Mouse (Mus musculus) layer of hippocampus, adult 9-10 months (tissue): ENCODE results near the gene Wdsub1.
"Not testable (repeated sequence)": the region's sequence is repeated elsewhere in the genome, so short reads cannot be mapped to it uniquely, and the experiment has no call there.

ENCODE experiments used
- DNase-seq: peaks from one replicate; pipeline ENCODE4 v3.0.0; 2022; ENCODE audit warnings: low spot score

The Wdsub1 gene

DNA sequence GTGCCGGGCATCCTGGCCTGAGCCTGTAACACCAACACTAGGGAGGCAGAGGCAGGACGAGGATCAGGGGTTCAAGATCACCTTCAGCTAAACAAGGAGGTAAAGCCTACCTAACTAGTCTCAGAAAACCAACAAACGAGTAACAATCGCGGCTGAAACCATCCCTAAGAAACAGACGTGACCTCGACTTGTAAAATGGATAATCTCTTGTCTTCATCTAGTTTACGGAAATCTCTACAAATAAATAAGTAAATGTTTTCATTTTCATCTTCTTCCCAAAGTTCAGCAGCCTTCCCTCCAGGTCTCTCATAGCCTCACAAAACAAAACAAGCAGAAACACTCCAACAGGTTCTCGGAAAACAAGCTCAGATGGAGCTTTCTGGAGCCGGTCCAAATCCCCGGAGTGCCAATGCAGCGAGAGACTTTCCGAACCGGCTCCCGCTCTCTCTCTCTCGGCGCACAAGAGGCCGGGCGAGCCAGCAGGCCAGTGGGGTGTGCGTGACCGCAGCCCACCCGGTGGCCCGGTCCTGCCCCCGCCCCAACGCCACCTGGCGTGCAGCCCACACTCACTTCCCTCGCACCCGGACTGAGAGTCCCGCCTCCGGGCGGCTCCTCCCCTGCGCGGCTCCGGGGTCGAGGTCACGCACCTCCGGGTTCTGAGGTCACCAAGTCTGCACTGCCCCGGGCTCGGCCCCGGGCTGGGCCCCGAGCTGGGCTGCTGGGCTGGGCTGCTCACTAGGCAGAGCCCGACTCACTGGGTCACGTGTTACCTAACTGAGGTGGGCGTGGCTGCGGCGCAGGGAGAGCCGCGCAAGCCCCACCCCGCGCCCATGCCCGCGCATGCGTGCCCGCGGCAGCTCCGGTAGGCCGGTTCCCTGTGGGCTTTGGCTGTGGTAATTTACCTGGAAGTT lies at the start of gene Wdsub1:
TSS of gene Wdsub1 (minus strand) at position 761 of the 911 bp plus-strand sequence.
- DNase-seq = peak; percentile 78

DNA sequence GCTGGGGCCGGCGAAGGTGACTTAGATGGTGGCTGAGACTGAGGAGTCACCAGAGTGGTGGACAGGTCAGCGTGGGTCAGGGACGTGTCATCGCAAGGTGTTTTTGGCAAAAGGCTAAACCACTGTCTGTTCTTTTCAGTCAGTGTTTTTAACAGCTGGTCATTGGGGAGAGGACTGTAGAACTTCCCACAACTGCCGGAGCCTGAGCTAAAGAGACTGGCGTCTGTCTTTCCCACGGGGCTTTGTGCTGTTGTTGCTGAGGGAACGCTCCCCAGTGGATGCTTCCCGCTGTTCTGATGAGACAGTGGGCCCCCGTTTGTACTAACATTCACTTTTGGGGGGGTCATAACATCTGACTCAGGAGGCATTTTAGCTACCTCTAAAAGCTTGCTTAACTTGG lies 31.2 kb upstream of the Wdsub1 start:
- DNase-seq = no peak

DNA sequence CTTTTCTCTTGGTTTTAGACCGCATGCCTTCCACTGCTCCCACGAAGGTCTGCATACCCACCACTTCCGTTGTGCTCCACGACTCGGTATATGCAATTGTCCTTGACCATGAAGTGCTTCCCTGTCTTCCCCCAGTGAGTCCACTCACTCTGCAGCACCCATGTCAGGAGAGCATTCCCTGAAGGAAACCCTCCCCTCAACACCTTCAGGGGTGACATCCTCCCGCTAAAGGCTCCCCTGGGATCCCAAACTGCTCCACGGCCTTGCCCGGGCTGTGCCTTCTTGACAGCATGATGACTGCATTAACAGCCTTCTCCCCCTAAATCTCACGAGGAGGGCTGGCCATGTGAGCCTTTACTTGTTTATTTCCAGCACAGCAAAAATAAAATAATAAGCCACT lies 25.7 kb upstream of the Wdsub1 start:
- DNase-seq = no peak

DNA sequence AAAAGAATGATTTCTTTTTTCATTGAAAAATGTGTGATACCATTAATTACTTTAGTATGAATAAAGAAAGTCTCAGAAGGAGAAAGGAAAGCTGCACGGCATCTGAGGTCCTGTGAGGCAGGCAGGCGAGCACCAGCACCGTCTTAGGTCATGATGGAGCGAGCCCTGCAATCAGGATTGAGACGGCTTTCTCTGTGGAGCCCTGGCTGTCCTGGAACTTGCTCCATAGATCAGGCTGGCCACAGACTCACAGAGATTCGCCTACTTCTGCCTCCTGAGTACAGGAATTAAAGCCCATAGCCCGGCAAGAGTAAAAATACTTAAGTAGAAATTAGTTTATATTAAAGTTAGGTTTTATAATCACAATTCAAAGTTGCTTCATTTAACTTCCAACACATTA lies 21.6 kb upstream of the Wdsub1 start:
- DNase-seq = no peak

DNA sequence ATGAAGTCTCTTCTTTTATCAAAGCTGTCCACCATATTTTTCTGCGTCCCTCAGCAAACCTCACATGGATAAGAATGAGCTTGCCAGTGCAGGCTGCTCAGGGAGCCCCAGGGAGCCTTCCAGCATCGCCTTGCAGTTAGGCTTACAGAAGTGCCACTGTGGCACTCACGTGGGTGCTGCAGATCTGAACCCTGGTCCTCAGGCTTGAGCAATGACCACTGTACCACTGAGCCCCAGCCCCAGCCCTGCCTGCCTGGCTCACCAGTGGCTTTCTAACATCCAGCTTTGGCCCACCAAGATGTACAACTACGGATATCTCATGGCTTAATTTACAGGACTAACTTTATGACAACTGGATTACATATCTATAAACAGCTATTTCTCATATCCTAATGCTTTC lies 16.3 kb upstream of the Wdsub1 start:
- DNase-seq = no peak

DNA sequence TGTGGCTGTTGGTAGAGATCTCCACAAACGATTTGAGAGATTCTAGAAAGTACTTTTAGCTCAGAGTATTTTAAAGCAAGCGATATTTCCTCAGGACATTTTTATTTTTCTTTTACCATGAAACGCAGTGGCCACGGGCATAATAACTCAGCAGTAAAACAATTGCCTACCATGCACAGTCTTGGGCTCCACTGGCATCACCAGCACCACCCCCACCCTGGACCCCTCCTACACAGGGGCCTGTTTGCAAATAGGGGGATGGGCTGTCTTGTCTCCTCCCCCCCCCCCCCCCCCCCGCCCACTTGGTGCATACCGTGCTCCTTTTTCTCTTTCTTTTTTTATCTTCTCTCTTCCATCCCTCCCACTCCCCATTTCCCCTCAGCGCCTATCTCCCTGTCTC lies 15.7 kb upstream of the Wdsub1 start:
- no peak for DNase-seq

DNA sequence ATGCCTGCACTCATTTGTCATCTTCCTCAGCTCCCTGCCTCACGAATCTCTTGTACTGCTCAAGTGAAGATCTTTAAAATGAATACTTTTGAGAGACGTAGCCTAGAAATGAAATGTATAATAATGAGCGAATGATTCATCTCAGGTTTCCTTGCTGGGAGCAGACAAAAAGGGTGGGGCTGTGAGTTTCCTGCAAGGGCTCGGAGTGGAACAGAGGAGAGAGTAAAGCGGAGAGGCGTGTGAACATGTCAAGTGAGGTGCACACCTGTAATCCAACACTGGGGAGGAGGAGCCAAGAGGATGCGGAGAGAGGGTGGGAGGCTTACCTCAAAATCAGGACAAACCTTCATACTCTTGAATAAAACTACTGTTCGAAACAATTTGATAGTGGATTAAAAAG lies 14.4 kb upstream of the Wdsub1 start:
- no peak for DNase-seq

DNA sequence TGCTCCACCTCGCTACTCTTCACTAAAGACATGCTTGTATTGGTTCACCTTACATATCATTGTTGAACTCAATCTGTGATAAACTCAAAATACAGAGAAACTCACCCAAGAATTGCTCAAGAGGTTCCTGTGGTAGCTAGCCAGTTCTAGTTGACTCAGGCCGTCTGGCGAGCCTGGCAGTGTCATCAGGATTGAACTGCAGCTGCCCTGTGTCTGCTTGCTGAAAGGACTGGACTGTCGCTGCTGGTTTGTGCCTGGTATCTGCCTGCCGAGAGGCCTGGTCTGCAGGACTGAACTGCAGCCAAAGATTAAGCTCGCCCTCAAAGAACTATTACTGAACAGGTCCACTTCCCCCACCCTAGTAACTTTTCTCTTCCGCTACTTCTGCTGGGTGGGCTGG lies 14.0 kb upstream of the Wdsub1 start:
- no peak for DNase-seq

DNA sequence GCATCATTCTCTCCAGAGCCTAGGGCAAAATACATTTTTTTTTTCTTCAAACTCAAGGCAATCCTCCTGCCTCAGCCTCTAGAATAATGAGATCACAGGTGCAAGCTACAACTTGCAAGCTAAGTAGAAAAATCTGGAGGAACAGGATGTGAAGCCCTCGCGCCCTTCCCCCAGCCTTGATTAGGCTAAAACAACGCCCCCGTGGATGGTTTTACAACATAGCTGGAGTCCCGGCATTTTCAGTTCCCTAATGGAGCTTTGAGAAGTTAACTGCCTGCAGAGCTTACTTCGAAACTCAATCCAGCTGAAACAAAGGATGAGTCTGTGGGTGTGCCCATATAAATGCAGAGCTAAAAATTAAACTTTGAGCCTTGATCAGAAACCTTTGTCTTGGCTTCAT lies 7.3 kb upstream of the Wdsub1 start:
- no peak for DNase-seq

DNA sequence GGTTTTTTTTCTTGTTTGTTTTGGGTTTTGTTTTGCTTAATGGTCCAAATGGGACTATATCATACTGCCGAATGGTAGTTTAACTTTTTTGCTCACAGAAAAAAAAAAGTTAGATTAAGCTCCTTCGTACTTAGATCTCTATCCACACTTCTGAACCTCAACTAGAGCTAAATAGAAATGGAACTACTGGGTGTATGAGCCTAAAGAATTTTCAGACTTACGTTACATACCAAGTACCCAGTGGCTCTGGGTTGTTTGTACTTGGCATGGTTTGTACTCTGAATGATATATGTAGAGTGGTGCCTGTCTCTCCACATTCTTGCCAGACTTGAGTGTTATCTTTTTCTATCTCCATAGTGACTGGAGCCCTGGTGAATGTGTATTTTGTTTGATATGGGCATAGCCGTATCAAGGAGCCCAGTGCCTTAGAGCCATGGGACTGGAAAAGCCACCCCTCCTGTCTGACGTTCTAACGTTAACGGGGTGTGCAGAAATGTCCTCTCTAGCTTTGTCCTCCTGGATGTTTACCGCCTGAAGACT lies 421 bp upstream of the Wdsub1 start:
- DNase-seq = no peak

DNA sequence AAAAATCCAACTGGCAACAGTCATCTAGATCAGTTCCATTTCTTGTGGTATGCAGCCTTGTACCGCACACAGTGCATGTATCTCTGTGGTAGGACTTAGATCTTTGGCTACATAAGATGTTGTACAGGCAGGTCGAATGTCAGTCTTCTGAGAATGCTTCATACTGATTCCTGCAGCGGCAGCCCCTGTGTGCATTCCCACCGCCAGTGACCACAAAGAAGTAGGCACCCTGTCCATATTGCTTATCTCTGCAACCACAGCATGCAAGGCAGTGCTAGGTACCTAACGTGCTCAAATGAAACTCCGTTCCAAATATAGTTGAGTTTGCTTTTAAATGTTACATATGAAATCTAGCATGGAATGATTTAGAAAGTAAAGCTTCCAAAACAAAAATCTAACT lies 987 bp downstream of the Wdsub1 start:
- no peak for DNase-seq

DNA sequence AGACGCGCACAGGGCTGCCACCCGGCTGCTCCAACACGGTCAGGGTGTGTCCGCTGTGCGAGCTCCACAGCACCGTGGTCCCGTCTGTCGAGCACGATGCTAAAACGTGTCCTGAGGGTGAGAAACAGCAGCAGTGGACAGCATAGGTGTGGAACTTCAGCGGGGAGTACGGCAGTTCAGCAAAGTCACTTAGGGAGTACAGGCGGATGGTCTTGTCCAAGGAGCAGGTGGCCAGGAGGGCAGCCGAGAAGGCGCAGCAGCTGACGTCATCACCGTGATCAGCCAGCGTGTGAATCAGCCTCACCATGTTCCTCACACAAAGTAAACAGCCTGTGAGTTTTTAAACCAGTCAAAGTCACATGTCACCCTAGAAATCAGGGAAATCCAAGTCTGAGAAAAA lies 4.2 kb downstream of the Wdsub1 start:
- no peak for DNase-seq

DNA sequence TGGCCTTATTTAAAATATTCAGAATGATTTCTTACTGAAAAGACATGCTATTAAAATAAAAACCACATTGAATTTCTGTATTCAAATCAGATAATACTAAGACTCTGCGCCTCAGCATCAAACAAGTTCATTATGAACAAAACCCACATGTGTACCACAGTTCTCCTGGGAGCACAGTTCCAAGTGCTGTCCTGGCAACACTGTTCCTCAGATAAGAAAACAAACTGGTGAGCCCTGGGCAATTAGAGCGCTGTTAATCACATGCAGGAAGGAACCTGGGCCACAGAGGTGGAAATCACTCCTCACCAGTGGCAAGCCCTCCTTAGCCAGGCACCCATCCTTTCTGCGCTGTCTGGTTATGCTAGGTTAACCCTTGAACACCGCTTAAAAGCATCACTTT lies 5.1 kb downstream of the Wdsub1 start:
- DNase-seq = no peak

DNA sequence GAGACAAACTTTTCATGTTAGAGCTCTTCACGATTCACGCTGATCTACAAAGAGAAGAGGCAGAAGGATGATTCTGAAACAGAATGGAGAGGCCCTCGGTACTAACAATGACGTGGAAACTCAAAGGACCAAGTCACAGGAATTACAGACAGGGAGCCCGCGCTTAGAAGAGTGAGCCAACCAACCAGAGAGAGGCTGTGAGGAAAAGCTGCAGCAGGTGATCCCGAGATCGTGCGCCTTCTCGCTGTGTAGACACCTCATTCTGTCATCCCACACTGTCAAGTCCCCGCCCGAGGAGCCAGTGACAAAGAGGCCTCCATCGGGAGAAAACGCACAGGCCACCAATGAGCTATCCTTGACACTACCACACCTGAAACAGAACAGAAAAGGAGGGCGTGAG lies 5.9 kb downstream of the Wdsub1 start:
- no peak for DNase-seq

DNA sequence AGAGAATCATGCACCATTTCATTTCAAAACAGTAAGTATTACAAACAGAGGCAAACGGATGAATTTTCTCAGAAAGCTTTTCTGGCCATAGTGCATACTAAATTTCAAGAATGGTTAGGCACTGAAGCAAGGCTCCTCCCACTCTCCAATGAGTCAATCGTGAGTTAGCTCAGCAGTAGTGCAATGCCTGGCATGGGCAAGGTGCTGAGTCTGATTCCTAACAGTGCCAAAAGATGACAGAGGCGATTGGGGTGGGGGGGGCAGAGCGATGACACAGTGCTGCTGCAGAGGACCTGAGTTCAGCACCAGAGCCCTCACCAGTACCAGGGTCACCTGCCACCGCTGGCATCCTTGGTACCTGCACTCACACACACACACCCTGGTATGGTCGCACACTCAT lies 11.9 kb downstream of the Wdsub1 start:
- no peak for DNase-seq

DNA sequence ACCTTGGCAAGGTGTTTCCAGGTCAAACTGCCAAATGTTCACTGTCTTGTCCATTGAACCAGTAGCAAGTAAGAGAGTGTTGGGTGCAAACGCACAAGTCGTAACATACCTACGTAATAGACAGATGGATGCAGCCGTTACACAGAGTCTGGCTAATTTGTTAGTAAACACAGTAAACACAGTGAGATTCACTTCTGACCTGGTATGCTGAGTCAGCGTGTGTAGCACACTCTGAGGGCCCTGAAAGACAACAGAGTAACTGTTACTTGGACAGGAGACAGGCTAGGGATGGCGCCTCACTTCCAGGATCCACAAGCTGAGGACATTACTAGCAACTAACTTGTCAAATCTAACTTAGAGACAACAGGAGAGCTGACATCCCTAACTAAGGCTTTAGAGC lies 19.8 kb downstream of the Wdsub1 start:
- no peak for DNase-seq

DNA sequence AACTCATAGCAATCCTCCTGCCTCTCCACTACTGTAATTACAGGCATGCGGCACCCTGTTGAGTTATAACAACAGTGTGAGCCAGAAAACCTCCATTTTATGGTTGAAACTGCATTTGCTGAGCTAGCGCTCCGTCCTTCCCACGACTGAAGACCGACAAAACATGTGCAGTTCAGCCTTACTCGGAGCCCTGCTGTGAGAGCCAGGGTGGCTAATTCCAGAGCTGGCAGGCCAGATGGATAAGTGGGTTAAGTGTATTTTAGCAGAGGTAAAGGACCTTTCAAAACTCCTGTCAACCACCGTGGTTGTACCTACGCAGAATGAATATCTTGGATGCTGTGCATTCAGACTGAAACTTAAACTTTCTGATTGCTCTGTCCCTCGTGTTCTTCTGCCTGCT lies 28.0 kb downstream of the Wdsub1 start:
- DNase-seq = no peak

DNA sequence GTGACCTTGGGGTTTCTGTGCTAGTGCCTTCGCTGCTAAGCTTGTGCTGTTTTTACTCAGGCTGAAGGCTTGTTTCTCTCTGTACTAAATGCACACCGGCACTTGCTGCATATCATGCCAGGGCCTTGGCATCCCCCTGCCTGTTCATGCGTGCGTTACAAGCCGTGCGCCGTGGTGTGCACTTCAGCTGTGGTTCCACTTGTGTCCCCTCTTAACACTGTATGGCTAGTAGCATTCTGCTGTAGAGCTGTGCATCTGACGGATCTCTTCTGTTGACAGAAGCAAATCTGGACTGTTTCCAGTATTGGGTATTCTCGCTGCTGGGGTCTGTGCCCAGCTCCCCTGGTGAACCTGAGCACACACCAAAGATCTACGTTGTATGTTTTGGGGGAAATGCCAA lies 28.8 kb downstream of the Wdsub1 start:
- DNase-seq = no peak

DNA sequence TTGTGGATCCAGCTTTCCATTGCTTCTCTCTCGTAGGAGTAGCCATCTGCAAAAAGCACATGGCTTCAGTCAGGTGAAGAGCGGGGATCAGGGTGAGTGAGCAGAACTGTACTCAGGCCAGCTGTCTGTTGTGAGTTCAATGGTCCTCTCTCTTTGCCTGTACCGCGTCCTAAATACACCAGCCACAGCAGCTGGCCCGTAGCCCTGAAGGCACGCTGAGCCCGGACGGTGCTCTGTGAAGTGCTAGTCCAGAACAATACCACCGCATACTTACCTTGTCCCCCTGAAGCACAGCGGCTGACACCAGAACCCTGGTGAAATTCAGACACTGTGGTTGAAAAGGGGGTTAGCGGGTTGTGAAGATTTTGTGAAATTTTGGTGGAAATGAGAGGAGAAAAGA lies 29.5 kb downstream of the Wdsub1 start:
- no peak for DNase-seq

DNA sequence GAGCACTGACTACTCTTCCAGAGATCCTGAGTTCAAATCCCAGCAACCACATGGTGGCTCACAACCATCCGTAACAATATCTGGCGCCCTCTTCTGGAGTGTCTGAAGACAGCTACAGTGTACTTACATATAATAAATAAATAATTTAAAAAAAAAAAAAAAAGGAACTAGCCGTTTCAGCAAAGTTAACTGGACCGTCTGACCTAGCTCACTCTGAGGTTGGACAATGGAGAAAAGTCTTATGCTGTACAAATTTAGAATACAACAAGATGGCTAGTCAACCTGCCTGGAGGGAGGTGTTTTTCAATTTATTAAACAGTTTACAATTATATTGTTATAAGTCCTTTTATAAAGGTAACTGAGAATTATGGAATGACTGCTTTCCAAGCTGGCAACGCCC lies 30.5 kb downstream of the Wdsub1 start:
- DNase-seq = not testable (repeated sequence)

DNA sequence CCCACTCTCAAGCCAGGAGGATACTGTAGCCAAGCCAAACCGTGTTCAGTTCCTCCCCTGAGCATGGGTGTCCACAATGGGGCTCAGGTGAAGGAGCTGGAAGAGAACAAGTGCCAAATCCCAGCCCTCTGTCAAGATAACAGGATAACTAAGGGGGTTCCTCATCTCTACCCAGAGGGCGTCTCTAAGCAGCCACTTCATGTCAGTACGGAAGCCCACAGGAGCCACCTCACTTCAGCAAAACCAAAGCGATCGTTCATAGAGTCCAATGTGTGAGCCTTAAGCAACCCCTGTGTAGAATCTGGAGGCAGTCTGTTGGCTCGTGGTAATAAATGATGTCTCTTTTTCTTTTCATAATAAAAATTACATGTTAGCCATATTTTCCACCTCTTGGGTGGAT lies 38.5 kb downstream of the Wdsub1 start:
- DNase-seq = no peak

DNA sequence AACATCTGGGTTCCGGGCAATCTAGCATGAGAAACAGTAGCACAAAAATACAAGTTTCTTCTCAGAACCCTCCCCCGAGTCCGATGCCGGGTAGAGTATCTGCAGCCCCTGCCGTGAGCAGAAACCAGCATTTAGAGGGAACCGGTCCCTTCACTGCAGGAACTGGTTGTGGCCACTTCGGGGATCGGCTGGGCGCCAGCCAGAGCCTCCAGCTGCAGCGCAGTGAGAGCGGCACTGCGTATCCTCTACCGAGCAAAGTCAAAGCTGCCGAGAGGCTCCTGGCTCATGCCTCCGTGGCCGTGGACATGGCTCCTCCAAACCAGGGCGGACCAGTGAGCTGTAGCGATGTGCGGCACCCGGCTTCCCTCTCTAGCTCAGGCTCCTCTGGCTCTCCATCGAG lies 39.2 kb downstream of the Wdsub1 start:
- DNase-seq = no peak

DNA sequence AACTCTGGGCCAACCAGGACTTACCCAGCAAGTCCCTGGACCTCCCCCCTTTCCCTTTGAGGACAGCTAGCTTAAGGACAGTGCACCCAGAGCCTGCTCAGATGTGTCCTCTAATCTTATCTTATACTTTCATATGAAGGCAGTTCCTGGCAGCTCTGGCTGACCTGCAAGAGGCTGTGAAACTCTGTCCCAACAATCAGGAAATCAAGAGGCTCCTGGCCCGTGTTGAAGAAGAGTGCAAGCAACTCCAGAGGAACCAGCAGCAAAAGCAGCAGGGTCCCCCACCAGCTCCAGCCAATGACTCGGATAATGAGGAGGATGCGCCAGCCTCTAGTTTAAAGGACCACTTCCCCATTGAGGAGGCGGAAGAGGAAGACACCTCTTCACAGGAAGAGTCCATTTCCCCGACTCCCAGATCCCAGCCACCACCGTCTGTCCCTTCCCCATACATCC lies 39.8 kb downstream of the Wdsub1 start:
- no peak for DNase-seq

DNA sequence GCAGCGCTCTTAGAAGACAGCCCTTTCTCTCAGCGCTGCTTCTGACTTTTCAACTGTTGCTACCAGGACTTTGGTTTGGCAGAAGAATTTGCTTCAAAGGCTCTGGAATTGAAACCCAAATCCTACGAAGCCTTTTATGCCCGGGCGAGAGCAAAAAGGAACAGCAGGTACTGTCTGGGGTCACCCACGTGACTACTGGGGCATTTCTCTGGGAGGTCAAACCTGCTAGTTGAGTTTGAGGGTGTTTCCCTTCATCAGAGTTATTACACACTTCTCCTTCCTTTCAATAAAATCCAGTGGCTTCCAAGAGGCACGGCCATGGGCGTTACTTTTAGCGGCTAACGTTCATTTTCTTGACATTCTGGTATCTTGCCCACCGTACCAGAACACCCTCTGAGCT lies 40.4 kb downstream of the Wdsub1 start:
- no peak for DNase-seq
